Mouse (Mus musculus): ENCODE measurements around the gene Slc12a7. TPM values are rescaled to one million over a fixed set of nuclear protein-coding genes. Genes with fewer than 3 reads are reported as not detected.

Gene Slc12a7
- total and polyA plus RNA-seq, 3 experiments: 3.1 to 6.9 TPM; not detected in 1

DNA sequence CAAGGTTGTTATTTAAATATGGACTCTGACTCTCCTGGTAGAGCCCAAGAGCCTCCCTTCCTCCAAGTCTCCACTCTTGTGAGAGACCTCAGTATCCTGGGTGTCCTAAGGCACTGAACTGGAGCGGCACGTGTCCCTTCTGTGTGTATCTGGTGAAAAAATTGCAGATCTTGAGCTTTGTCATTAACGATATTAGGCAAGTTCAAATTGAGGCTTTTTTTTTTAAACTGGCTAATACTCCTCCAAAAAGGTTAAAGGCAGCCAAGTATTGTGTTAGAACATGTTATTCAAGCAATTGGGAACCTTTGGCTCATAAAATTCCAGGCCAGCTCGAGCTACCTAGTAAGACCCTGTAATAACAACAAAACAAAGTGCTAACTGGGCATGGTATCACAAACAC is 12.7 kb upstream of the Slc12a7 start:
- Histone ChIP-seq H3K4me1 (ENCODE audit: control insufficient read depth in 1 of 2, insufficient read depth in 2 of 2, low read length in 2 of 2) (peaks cover 0 to 9% of the 10 kb centered on the region in 2 experiments; a peak in 3 of 4 replicates), H3K9ac (ENCODE audit: control insufficient read depth, low read depth, low read length, poor library complexity, severe bottlenecking) (no peak overlapping the region), H3K36me3 (ENCODE audit: control insufficient read depth in 1 of 2, insufficient read depth in 2 of 2, low read length in 2 of 2) (peaks cover 0 to 9% of the 10 kb centered on the region in 2 experiments; a peak in 1 of 4 replicates), H3K9me3 (replicated peaks; ENCODE audit: insufficient read depth, low read length) (no peaks in the 10 kb centered on the region), H3K79me2 (ENCODE audit: control insufficient read depth, insufficient read depth, low read length, poor library complexity) (no peaks in the 10 kb centered on the region), H3K27ac (ENCODE audit: control insufficient read depth, low read depth, low read length) (no peak overlapping the region), H3K4me3 (ENCODE audit: control insufficient read depth in 1 of 2, insufficient read depth in 1 of 2, low read depth in 2 of 2, low read length in 2 of 2) (no peak overlapping the region), H3K27me3 (ENCODE audit: control insufficient read depth in 1 of 2, insufficient read depth in 2 of 2, low read length in 2 of 2) (no peaks in the 10 kb centered on the region)
- no peak for TF ChIP-seq HCFC1 (IDR thresholded peaks at IDR 0.05; ENCODE audit: low read depth, low read length)
- no peak for TF ChIP-seq CHD2 (IDR thresholded peaks at IDR 0.05; ENCODE audit: low read length)
- no peak for TF ChIP-seq UBTF (IDR thresholded peaks at IDR 0.05; ENCODE audit: borderline replicate concordance, insufficient read depth, low read depth, low read length)
- DNase-seq (ENCODE audit: low read depth, low spot score): no peak

DNA sequence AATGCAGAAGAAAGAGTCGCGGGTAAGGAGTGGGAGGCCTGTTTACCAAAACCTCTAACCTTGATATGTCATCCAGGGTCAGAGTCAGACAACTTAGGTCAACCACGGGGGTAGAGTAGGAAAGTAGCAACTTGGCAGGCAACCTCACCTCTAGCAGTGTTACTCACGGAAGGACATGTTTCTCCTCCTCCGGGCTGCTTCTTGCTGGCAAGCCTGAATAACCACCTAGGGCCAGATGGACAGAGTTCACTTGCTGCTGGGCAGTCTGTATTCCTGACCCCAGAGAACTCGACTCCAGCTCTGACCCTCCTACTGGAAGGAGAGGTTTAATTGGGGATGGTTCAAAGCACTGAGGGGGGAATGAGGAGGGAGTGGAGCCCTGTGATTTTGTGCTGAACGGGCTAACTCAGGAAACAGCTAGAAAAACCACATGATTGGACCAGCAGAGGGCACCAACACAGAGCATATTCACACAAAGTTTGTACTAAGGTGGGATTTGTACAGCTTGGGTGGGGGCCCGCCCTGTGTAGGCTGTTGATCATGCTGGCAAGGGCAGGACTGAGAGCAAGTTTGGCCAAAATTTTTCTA is 9.7 kb upstream of the Slc12a7 start:
- peak; percentile 42 for TF ChIP-seq RAD21 (IDR thresholded peaks at IDR 0.05; ENCODE audit: low read depth, low read length)
- no peak for TF ChIP-seq EP300 (IDR thresholded peaks at IDR 0.05; ENCODE audit: low read depth in 1 of 2, low read length in 2 of 2)
- no peak for TF ChIP-seq POLR2AphosphoS2 (IDR thresholded peaks at IDR 0.05; ENCODE audit: low read length)
- TF ChIP-seq KAT2A (conservative IDR thresholded peaks at IDR 0.05; ENCODE audit: low read depth, low read length): no peak
- TF ChIP-seq USF2 (IDR thresholded peaks at IDR 0.05; ENCODE audit: borderline replicate concordance in 1 of 2, insufficient read depth in 1 of 2, low read depth in 1 of 2, low read length in 2 of 2): no peak
- no peak for TF ChIP-seq ZMIZ1 (IDR thresholded peaks at IDR 0.05; ENCODE audit: low read depth, low read length)
- TF ChIP-seq MAZ (IDR thresholded peaks at IDR 0.05; ENCODE audit: low read depth, low read length): no peak
- TF ChIP-seq BHLHE40 (IDR thresholded peaks at IDR 0.05; ENCODE audit: borderline replicate concordance, low read depth, low read length): no peak
- no peak for TF ChIP-seq MYC (IDR thresholded peaks at IDR 0.05; ENCODE audit: low read depth, low read length)
- no peak for TF ChIP-seq ELF1 (IDR thresholded peaks at IDR 0.05; ENCODE audit: low read depth, low read length)
- peak; percentile 55 for TF ChIP-seq SMC3 (IDR thresholded peaks at IDR 0.05; ENCODE audit: low read depth, low read length)
- no peak for TF ChIP-seq CHD1 (IDR thresholded peaks at IDR 0.05; ENCODE audit: low read depth, low read length)
- peak; percentile 9 to 57 (median 31); a peak in 3 of 6 replicates for TF ChIP-seq CTCF (IDR thresholded peaks at IDR 0.05 in 2 of 3, conservative IDR thresholded peaks at IDR 0.05 in 1 of 3; ENCODE audit: control insufficient read depth in 1 of 3, insufficient read depth in 1 of 3, low read depth in 2 of 3, low read length in 3 of 3, poor library complexity in 1 of 3, severe bottlenecking in 1 of 3)
- TF ChIP-seq JUND (IDR thresholded peaks at IDR 0.05; ENCODE audit: low read depth, low read length): no peak

More for the DNA sequence above, 9.7 kb upstream of the Slc12a7 start:
- peaks cover 0 to 9% of the 10 kb centered on the region in 2 experiments; a peak in 3 of 4 replicates for H3K4me1 ChIP-seq (ENCODE audit: control insufficient read depth in 1 of 2, insufficient read depth in 2 of 2, low read length in 2 of 2)
- no peak overlapping the region for H3K4me3 ChIP-seq (ENCODE audit: control insufficient read depth in 1 of 2, insufficient read depth in 1 of 2, low read depth in 2 of 2, low read length in 2 of 2)
- H3K9ac ChIP-seq (ENCODE audit: control insufficient read depth, low read depth, low read length, poor library complexity, severe bottlenecking): no peak overlapping the region
- H3K79me2 ChIP-seq (ENCODE audit: control insufficient read depth, insufficient read depth, low read length, poor library complexity): no peaks in the 10 kb centered on the region
- no peaks in the 10 kb centered on the region for H3K9me3 ChIP-seq (replicated peaks; ENCODE audit: insufficient read depth, low read length)
- H3K36me3 ChIP-seq (ENCODE audit: control insufficient read depth in 1 of 2, insufficient read depth in 2 of 2, low read length in 2 of 2): peaks cover 0 to 9% of the 10 kb centered on the region in 2 experiments; a peak in 1 of 4 replicates
- DNase-seq (ENCODE audit: low read depth, low spot score): peak; percentile 29
- H3K27me3 ChIP-seq (ENCODE audit: control insufficient read depth in 1 of 2, insufficient read depth in 2 of 2, low read length in 2 of 2): no peaks in the 10 kb centered on the region
- no peak overlapping the region for H3K27ac ChIP-seq (ENCODE audit: control insufficient read depth, low read depth, low read length)

All from MEL (cell line).